Mouse (Mus musculus): ENCODE data around the gene Dlgap3.

Gene Dlgap3

GRCm38 (mm10) chr4:127223291-127223690, 54.3 kb downstream of the Dlgap3 start:
- peak; percentile 81 to 85 for DNase-seq

DNA sequence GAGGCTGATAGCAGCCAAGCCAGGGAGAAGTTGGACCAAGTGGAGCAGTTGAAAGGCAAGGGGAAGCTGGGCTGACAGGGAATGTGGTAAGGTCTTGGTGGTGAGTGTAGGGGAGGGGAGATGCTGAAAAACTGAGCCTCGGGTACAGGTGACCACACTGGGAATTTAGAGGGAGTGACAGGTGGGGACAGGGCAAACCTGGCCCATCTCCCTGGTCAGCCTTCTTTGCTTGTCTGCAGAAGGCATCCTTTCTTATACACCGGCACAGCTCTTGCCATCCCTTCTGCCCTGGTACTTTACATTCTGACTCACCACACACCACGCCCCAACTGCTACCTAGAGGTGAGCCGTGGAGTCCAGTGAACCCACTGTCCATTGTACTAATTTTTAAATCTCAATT, 54.8 kb downstream of the Dlgap3 start:
- DNase-seq: peak; percentile 45 to 63

GRCm38 (mm10) chr4:127224444-127225100, 55.6 kb downstream of the Dlgap3 start:
- DNase-seq: no peak

DNA sequence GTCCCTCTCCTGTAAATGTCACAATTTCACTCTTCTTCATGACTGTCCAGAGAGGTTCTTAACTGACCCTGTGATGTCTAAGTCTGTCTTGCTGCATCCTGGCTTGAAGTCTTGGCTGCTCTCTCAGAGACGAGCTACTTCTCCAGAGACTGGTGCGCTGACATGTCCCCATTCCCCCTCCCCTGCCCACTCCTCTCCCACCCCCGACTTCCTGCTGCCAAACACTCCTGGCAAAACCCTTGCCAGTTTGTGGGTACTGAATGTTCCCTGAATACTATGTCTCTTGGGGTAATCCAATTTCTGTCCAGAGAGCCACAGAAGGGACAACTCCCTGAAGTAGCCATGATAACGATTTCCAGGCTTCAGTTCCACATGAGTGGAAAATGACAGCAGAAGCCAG, 57.1 kb downstream of the Dlgap3 start:
- peak in 1 of 2 experiments; percentile 15 for DNase-seq

GRCm38 (mm10) chr4:127227051-127227673, 58.2 kb downstream of the Dlgap3 start:
- DNase-seq: peak in 1 of 2 experiments; percentile 13

- peak; percentile 93 to 95 for DNase-seq
These were observed 63.0 kb downstream of the Dlgap3 start for GRCm38 (mm10) chr4:127232028-127232427.

DNA sequence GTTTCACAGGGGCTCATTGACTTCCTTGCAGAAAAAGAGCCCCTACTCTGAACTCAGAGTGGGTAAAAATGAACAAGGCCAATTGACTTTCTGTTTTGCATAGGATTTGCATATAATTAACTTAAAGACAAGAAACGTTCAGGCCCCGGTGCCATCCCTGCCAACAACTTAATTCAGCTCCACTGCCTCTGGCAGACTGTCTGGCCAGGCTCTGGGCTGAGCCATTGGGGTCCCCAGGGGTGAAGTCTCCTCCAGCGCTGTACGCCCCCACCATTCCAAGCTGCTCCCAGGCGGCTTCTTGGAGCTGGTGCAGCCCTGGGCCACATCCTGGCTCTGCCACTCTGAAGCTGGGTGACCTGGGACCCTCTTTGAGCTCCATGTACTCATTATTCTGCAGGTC, 63.5 kb downstream of the Dlgap3 start:
- peak; percentile 80 to 82 for DNase-seq

GRCm38 (mm10) chr4:127233416-127234125, 64.6 kb downstream of the Dlgap3 start:
- DNase-seq: peak; percentile 62 to 72

DNA sequence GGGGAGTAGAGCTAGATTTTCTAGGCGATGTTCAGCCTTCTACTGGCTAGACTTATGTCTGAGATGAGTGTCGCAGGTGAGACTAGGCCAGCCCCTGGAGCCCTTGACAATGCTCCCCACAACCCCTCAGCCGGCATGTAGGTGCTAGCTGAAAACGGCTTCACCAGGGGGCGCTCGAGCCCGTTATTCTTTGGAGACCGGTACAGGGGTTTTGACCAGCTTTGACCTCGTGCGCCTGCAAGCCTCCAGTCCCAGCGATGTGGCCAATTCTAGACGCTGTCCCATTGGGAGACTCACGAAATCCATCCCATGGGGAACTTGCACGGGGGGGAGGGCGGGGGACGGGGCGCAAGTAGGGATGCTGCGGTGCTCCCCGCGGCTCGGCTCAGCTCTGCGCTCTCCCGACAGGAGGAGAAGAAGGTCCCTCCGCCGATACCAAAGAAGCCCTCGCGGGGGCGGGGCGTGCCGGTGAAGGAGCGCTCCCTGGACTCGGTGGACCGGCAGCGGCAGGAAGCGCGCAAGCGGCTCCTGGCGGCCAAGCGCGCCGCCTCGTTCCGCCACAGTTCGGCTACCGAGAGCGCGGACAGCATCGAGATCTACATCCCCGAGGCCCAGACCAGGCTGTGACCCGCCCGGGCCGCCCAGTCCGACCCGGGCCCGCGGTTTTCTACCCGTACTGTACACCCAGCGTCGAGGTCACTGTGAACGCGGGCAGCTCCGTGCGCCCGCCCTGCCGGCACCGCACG, 66.9 kb downstream of the Dlgap3 start:
- DNase-seq: peak; percentile 93 to 97

DNA sequence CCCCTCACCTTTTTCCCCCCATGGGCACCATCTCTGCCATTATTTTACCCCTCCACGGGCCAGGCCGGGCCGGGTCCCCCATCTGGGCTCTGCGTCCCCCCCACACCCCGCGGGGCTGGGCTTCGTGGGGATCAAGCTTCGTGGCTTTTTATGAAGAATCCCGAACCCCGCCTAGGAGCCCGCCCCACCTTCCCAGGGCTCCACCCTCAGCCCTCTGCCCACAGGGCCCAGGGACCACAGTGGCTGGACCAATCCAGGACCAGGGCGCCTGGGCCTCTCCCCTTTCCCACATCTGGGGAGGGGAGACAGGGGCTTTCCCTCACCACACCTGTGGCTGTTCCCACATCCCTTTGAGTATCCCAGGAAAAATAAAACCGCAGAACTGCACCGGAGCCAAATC, 67.6 kb downstream of the Dlgap3 start:
- DNase-seq: peak; percentile 36

GRCm38 (mm10) chr4:127237271-127237670, 68.3 kb downstream of the Dlgap3 start:
- DNase-seq: no peak

DNA sequence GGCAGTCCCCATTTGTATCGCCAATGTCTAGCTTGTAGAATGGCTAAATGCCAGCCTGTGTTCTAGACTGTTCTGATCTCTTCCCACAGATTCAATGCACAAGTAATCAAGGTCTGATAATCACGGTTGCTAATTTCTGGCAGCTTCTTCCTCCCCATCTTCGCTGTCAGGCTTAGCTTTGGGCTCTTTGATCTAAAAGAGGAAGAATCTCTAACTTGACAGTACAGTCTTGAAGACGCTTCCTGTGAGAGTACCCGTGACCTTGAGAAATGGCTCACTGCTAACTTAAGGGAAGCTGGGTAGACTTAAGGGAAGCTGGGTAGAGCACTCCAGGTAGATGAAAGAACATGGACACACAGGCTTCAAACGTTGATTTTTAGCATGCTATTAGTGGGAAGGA, 73.7 kb downstream of the Dlgap3 start:
- DNase-seq: no peak

DNA sequence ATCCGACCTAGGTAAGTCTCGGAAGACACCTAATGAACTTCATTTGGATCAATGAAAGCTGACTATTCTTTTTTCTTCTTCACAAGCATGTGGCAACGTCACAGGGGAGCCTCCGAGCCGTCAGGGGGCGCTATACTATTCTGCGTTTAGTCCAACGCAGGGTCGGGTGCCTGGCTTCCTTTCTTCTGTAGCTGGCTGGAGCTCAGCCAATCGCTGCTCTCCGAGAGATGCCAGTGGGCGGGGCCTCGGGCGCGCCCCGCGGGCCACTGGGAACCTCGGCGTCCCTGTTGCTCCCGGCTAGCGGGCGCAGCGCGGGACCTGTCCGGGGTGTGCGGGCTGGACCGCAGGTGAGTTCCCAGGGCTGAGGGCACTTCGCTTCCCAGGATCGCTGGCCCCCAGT, 74.5 kb downstream of the Dlgap3 start, which contains the start of gene Smim12:
Gene Smim12 (plus strand): TSS at position 233 of the 400 bp plus-strand sequence.
- peak; percentile 100 for DNase-seq

DNA sequence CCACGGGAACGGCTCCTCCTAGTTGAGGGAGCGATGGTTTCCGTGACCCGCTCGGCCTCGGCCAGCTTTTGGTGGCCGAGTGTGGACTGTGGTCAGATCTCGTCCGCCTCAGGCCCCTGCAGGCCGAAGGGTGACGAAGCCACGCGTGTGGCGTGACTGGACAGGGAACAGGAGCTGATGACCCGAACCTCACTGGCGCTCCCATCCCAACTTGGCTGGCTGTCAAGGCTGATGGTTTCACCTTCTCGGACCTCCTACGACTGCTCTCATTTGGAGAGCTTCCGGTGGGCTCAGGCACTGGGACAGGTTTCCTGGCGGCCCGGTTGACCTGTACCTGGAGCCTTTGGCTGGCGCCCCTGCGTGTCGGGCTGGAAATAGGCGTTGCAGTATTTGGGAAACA, 74.9 kb downstream of the Dlgap3 start:
- DNase-seq: no peak

GRCm38 (mm10) chr4:127249701-127250349, 80.8 kb downstream of the Dlgap3 start:
- peak; percentile 99 to 100 for DNase-seq

- DNase-seq: peak; percentile 79 to 83
These were observed 83.1 kb downstream of the Dlgap3 start for GRCm38 (mm10) chr4:127251963-127252585.

- no peak for DNase-seq
These were observed 87.7 kb downstream of the Dlgap3 start for GRCm38 (mm10) chr4:127256739-127257138.

DNA sequence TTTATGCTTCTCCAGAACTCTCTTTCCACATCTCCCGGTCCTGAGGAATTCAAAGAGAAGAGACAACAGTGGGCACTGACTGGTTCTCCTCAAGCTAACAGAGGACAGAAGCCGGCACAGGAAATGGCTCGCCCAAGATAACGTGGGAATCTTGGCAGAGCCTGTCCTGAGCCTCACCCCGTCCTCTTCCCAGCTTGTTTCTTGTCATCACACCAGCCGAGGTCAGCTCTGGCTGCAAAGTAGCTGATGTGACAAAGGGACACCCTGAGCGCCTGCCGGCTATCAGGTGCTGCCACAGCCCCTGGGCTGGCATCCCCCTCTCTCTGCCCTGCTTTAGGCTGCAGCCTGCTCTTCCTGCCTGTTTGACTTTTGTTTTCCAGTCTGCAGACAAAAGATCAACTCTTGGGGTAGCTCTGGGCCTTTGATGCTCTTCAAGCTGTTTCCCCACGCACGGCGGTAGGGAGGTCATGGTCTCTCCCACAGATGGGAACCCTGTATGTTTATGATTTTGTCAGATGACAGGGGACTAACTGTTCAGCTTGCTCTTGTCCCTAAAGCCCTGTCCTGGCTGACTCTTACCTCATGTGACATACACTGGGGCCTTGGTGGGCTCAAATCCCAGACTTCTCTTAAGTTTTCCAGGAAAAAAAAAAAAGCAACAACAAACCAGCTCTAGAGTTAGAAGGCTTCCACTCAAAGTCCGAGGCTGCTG, 89.3 kb downstream of the Dlgap3 start:
- DNase-seq: no peak

- DNase-seq: no peak
These were observed 92.6 kb downstream of the Dlgap3 start for GRCm38 (mm10) chr4:127261601-127262000.

- no peak for DNase-seq
These were observed 94.6 kb downstream of the Dlgap3 start for GRCm38 (mm10) chr4:127263438-127264182.

- no peak for DNase-seq
These were observed 95.2 kb downstream of the Dlgap3 start for GRCm38 (mm10) chr4:127264183-127264554.

Measured in cerebellum, postnatal 14 days (tissue).